Mouse (Mus musculus): Measurements from ENCODE around the gene Cryzl1. TPM values are rescaled to one million over a fixed set of nuclear protein-coding genes. Genes with fewer than 3 reads are reported as not detected.

The Cryzl1 gene
- polyA plus RNA-seq, 1 experiment, result 42.5 TPM

DNA sequence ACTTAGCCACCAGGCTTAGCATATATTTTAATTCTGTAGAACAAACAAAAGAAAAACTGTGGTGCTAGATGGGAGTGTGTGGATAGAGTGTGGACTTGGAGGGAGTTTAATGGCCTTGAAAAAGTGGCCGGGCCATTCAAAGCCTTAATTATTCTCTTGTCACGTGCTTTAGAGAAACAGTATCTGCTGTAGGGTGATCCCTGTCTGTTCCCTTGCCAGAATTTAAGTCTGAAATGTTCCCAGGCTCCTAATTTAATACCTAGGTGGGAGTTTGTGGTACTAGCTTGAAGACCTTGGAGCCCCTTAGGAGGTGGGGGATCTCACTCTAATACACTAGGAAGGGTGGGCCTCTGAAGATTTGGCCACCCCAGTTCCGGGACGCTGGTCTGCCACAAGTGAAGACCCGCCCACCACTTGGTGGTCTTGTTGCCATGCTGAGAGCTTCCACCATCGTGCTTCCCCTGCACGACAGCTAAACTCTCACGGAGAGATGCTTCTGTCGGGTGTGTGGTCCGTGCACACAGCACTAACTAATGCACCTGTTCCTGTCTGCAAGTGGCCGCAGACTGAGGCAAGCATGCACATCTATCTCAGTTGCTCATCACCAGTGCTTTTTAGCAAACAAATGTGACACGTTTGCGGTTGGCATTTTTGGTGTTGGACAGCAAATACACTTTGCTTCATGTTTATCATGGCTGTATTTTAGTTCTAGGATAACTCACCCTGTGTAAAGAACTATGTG lies 23.0 kb upstream of the Cryzl1 start:
- H3K4me3 ChIP-seq (replicated peaks; ENCODE audit: control insufficient read depth, low read depth, low read length), result no peak overlapping the region
- TF ChIP-seq POLR2A (IDR thresholded peaks at IDR 0.05; ENCODE audit: borderline replicate concordance, control insufficient read depth, low read depth, low read length) (no peak), CTCF (IDR thresholded peaks at IDR 0.05; ENCODE audit: control insufficient read depth, insufficient read depth, low read length) (no peak)
- WGBS, result 83% methylated on average over 13 of the region's 13 CpGs
- H3K4me1 ChIP-seq (ENCODE audit: control insufficient read depth, insufficient read depth, low read length), result 0 out of 2 replicates have a peak, but pooled peaks cover 2% of the 10 kb centered on the region
- no peak overlapping the region for H3K27ac ChIP-seq (ENCODE audit: control insufficient read depth, insufficient read depth, low read depth, low read length, poor library complexity)

GRCm38 (mm10) chr16:91747567-91747966 lies 18.8 kb upstream of the Cryzl1 start:
- no peak overlapping the region for H3K4me3 ChIP-seq (replicated peaks; ENCODE audit: control insufficient read depth, low read depth, low read length)
- WGBS, result 77% methylated on average over 6 of the region's 6 CpGs
- H3K27ac ChIP-seq (ENCODE audit: control insufficient read depth, insufficient read depth, low read depth, low read length, poor library complexity), result no peak overlapping the region
- TF ChIP-seq CTCF (IDR thresholded peaks at IDR 0.05; ENCODE audit: control insufficient read depth, insufficient read depth, low read length), result no peak
- TF ChIP-seq POLR2A (IDR thresholded peaks at IDR 0.05; ENCODE audit: borderline replicate concordance, control insufficient read depth, low read depth, low read length), result no peak
- H3K4me1 ChIP-seq (ENCODE audit: control insufficient read depth, insufficient read depth, low read length), result no peaks in the 10 kb centered on the region; the same call in 1 of the 2 replicates

DNA sequence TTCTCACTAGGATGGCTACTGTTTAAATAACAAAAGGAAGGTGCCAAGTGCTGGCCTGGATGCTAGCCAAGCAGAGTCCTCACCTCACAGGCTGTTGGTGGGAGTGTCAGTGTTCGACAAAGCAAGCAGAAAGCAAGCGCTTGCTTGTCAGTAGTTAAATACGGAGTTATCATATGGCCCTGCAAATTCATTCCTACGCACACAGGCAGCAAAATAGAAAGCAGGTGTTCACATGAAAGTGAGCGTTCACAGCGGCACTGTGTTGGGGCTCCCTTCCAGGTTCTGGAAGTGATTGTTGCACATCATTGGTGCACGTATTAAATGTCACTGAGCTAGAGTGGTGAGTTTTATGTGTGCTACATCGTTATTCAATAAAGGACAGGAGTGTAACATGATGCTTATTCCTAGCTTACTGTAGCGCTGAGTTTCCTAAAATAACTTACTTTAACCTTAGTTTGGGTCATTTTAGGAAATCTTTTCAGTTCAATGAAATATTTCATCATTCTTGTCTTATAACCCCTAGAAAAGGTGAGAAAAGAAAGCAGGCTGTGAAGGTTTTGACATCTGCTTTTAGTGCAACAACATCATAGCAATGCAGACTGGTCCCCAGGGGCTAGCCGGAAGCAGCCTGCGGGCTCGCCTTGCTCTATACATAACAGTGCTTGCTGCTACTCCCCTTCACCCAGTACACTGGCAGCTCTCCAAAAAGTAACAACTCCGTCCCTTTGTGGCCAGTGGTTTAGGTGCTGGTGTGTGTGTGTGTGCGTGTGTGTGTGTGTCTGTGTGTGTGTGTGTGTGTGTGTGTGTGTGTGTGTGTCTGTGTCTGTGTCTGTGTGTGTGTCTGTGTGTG lies 17.6 kb upstream of the Cryzl1 start:
- no peak overlapping the region for H3K27ac ChIP-seq (ENCODE audit: control insufficient read depth, insufficient read depth, low read depth, low read length, poor library complexity)
- H3K4me1 ChIP-seq (ENCODE audit: control insufficient read depth, insufficient read depth, low read length), result no peaks in the 10 kb centered on the region; the same call in 1 of the 2 replicates
- H3K4me3 ChIP-seq (replicated peaks; ENCODE audit: control insufficient read depth, low read depth, low read length), result no peak overlapping the region
- 16% methylated on average over 14 of the region's 14 CpGs for WGBS
- TF ChIP-seq POLR2A (IDR thresholded peaks at IDR 0.05; ENCODE audit: borderline replicate concordance, control insufficient read depth, low read depth, low read length), result no peak

DNA sequence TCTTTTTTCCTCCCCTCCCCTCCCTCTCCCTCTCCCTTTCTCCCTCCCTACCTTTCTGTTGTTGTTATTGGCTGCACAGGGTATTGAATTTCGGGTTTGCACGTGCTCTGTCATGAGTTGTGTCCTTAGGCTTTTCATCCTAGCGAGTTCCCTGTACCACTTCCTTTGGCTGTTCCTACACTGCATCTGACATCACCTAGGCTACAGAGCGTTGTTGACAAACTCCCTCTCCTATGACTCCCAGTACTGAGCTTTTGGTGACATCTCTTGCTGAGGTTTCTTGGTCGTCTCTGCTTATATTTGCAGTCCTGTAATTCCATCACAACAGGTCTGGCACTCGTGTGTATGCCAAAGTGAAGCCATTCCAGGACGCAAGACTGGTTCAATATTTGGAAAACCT lies 14.3 kb upstream of the Cryzl1 start:
- no peak overlapping the region for H3K27ac ChIP-seq (ENCODE audit: control insufficient read depth, insufficient read depth, low read depth, low read length, poor library complexity)
- 70% methylated on average over 7 of the region's 7 CpGs for WGBS
- H3K4me3 ChIP-seq (replicated peaks; ENCODE audit: control insufficient read depth, low read depth, low read length), result no peak overlapping the region
- TF ChIP-seq CTCF (IDR thresholded peaks at IDR 0.05; ENCODE audit: control insufficient read depth, insufficient read depth, low read length) (no peak), POLR2A (IDR thresholded peaks at IDR 0.05; ENCODE audit: borderline replicate concordance, control insufficient read depth, low read depth, low read length) (no peak)
- no peaks in the 10 kb centered on the region; the same call in 1 of the 2 replicates for H3K4me1 ChIP-seq (ENCODE audit: control insufficient read depth, insufficient read depth, low read length)

DNA sequence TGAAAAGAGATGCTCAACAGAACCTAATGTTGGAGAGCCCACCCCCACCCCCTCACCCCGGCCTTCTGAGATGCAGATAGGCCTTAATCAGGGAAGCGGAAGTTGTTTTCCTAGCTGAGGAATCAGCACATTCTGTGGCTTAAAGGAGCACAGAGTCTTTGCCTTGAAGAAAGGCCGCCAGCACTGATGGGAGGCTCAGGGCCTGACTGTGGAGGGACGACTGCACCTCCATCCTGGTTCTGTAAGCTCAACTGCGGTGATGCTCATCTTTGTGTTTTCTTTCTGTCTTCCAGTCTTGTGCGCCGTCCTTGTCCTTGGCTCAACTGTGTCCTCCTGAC lies 12.1 kb upstream of the Cryzl1 start:
- H3K27ac ChIP-seq (ENCODE audit: control insufficient read depth, insufficient read depth, low read depth, low read length, poor library complexity), result no peak overlapping the region
- WGBS, result 76% methylated on average over 7 of the region's 7 CpGs
- no peaks in the 10 kb centered on the region; the same call in 1 of the 2 replicates for H3K4me1 ChIP-seq (ENCODE audit: control insufficient read depth, insufficient read depth, low read length)
- TF ChIP-seq CTCF (IDR thresholded peaks at IDR 0.05; ENCODE audit: control insufficient read depth, insufficient read depth, low read length) (no peak), POLR2A (IDR thresholded peaks at IDR 0.05; ENCODE audit: borderline replicate concordance, control insufficient read depth, low read depth, low read length) (no peak)
- no peak overlapping the region for H3K4me3 ChIP-seq (replicated peaks; ENCODE audit: control insufficient read depth, low read depth, low read length)

DNA sequence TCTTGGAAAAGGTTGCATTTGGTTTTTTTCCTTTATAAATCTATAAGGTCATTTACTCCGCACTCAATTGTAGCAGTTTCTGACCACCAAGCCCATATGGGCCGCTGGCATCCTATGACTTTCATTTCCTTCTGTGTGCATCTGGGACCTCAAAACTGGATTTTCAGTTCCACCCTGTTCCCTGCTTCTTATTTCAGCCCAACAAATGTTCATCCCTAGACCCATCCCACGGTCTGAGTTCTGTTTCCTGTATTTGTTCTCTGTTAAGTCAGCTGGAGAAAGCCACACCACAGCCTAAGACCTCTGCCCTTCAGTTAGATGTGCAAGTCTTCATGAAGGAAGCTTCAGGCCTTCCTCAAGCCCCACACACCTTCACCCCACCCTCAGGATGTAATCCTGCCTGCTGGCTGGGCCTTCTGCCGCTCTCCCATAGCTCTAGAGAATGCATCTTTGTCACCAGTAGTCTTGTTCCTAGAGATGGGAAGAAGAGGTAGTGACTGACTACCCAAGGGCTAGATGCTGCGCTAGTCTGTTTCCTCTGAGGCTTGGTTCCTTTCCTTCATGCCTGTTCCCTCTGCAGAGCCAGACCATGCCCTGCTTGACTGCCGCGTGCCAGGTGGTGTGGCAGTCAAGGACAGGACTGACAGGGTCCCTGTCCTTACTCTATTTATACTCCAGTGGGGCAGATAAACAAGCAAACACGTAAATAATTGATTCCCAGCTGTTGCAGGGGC lies 11.6 kb upstream of the Cryzl1 start:
- 59% methylated on average over 8 of the region's 8 CpGs for WGBS
- Histone ChIP-seq H3K4me1 (ENCODE audit: control insufficient read depth, insufficient read depth, low read length) (no peaks in the 10 kb centered on the region; the same call in 1 of the 2 replicates), H3K4me3 (replicated peaks; ENCODE audit: control insufficient read depth, low read depth, low read length) (no peak overlapping the region), H3K27ac (ENCODE audit: control insufficient read depth, insufficient read depth, low read depth, low read length, poor library complexity) (no peak overlapping the region)
- no peak for TF ChIP-seq CTCF (IDR thresholded peaks at IDR 0.05; ENCODE audit: control insufficient read depth, insufficient read depth, low read length)
- no peak for TF ChIP-seq POLR2A (IDR thresholded peaks at IDR 0.05; ENCODE audit: borderline replicate concordance, control insufficient read depth, low read depth, low read length)

DNA sequence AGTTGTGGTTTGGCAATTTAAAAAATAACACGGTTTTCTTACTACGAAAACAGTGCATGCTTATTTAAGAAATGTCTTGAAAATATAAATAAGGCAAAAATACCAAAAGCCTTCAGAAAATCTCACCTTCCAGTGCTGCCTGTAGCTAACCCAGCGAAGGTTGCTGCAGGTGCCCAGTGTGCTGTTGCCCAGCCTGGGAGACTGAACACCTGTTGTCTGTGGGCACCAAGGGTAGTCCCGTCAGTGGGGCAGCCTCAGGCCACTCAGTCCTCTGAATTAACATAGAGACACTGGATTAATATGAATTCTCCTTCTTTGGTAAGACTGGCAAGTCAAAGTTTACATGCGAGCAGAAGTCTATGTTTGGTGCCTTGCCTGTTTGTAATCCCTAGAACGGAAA lies 9.7 kb upstream of the Cryzl1 start:
- Histone ChIP-seq H3K4me1 (ENCODE audit: control insufficient read depth, insufficient read depth, low read length) (no peaks in the 10 kb centered on the region; the same call in 1 of the 2 replicates), H3K4me3 (replicated peaks; ENCODE audit: control insufficient read depth, low read depth, low read length) (no peak overlapping the region), H3K27ac (ENCODE audit: control insufficient read depth, insufficient read depth, low read depth, low read length, poor library complexity) (no peak overlapping the region)
- TF ChIP-seq CTCF (IDR thresholded peaks at IDR 0.05; ENCODE audit: control insufficient read depth, insufficient read depth, low read length), result no peak
- TF ChIP-seq POLR2A (IDR thresholded peaks at IDR 0.05; ENCODE audit: borderline replicate concordance, control insufficient read depth, low read depth, low read length), result no peak
- 72% methylated on average over 6 of the region's 6 CpGs for WGBS
